Comparison of ENCODE assay signal across 9 mouse cellular contexts in genomic region chr13:20472301-20472831, GRCm38 (mm10).
A peak's percentile ranks its signal among the peaks of the same experiment; 100 is the strongest.
DNase-seq lines count a peak whose midpoint lies in the region; ATAC-seq lines count a peak whose summit lies in the region.
"Had no signal": no experiment of that assay in that cellular context is flagged by ENCODE, and none has a peak within 500 bp of the region (broad histone marks: within the 10 kb centered on the region; RNA-seq: fewer than 3 reads in every experiment).

No protein-coding gene starts in this region.

- H3K4me3 ChIP-seq in embryonic facial prominence, embryonic 10.5 days = 0 out of 2 replicates have a peak overlapping the region, but pooled peaks have one; percentile 11
- H3K4me3 ChIP-seq in hindbrain, embryonic 16.5 days (ENCODE audit: low read length) = peak overlapping the region; percentile 50
- H3K4me3 ChIP-seq in neural tube, embryonic 13.5 days = peak overlapping the region; percentile 54
- H3K4me3 ChIP-seq: liver, embryonic 13.5 days had no signal

- no peaks in the 10 kb centered on the region for H3K36me3 ChIP-seq in embryonic facial prominence, embryonic 10.5 days (replicated peaks)
- no peaks in the 10 kb centered on the region for H3K36me3 ChIP-seq in hindbrain, embryonic 16.5 days (ENCODE audit: control insufficient read depth, insufficient read depth, low read length)
- no peaks in the 10 kb centered on the region for H3K36me3 ChIP-seq in neural tube, embryonic 13.5 days
- H3K36me3 ChIP-seq: liver, embryonic 13.5 days had no signal

- H3K9ac ChIP-seq in hindbrain, embryonic 16.5 days (ENCODE audit: low read depth, low read length) = peak overlapping the region; percentile 58
- H3K9ac ChIP-seq in neural tube, embryonic 13.5 days = peak overlapping the region; percentile 72
- H3K9ac ChIP-seq: liver, embryonic 13.5 days had no signal

- ATAC-seq in frontal cortex, adult (ENCODE audit: low TSS enrichment) = peak; percentile 49
- ATAC-seq in hindbrain, embryonic 16.5 days = peak; percentile 72
- ATAC-seq in neural tube, embryonic 13.5 days (ENCODE audit: low read depth) = peak; percentile 86

- WGBS in embryonic facial prominence, embryonic 10.5 days = 56% methylated on average over 10 of the region's 10 CpGs
- WGBS in hindbrain, embryonic 16.5 days = 18% methylated on average over 10 of the region's 10 CpGs
- 16% methylated on average over 10 of the region's 10 CpGs for WGBS in neural tube, embryonic 13.5 days

- no peak overlapping the region for H3K27ac ChIP-seq in embryonic facial prominence, embryonic 10.5 days (replicated peaks)
- peak overlapping the region; percentile 84 for H3K27ac ChIP-seq in hindbrain, embryonic 16.5 days (ENCODE audit: low read depth, low read length)
- H3K27ac ChIP-seq in neural tube, embryonic 13.5 days (replicated peaks) = peak overlapping the region; percentile 90
- H3K27ac ChIP-seq: liver, embryonic 13.5 days had no signal

- no peaks in the 10 kb centered on the region for H3K27me3 ChIP-seq in embryonic facial prominence, embryonic 10.5 days (replicated peaks; ENCODE audit: low read depth, poor library complexity, severe bottlenecking)
- no peaks in the 10 kb centered on the region for H3K27me3 ChIP-seq in hindbrain, embryonic 16.5 days (replicated peaks; ENCODE audit: control insufficient read depth, insufficient read depth, low read length)
- H3K27me3 ChIP-seq in neural tube, embryonic 13.5 days = no peaks in the 10 kb centered on the region
- H3K27me3 ChIP-seq: liver, embryonic 13.5 days had no signal

- no peaks in the 10 kb centered on the region for H3K9me3 ChIP-seq in embryonic facial prominence, embryonic 10.5 days
- H3K9me3 ChIP-seq in hindbrain, embryonic 16.5 days (ENCODE audit: control insufficient read depth, low read length) = no peaks in the 10 kb centered on the region
- no peaks in the 10 kb centered on the region for H3K9me3 ChIP-seq in neural tube, embryonic 13.5 days
- H3K9me3 ChIP-seq: liver, embryonic 13.5 days had no signal

- peaks cover 16% of the 10 kb centered on the region for H3K4me1 ChIP-seq in embryonic facial prominence, embryonic 10.5 days
- peaks cover 9% of the 10 kb centered on the region for H3K4me1 ChIP-seq in hindbrain, embryonic 16.5 days (ENCODE audit: control insufficient read depth, insufficient read depth, low read depth, low read length)
- peaks cover 52% of the 10 kb centered on the region for H3K4me1 ChIP-seq in neural tube, embryonic 13.5 days (replicated peaks)
- H3K4me1 ChIP-seq: liver, embryonic 13.5 days had no signal

- no peak for DNase-seq in frontal cortex, postnatal 25 days (ENCODE audit: low spot score in 2 of 2)
- DNase-seq in embryonic facial prominence, embryonic 10.5 days (ENCODE audit: low spot score) = no peak
- DNase-seq in kidney, postnatal 14 days = no peak
- no peak for DNase-seq in kidney, adult 18-20 months
- no peak for DNase-seq in urinary bladder, postnatal 4 days (ENCODE audit: low spot score in 2 of 2)

- peak overlapping the region; percentile 60 for H3K4me2 ChIP-seq in hindbrain, embryonic 16.5 days (ENCODE audit: low read length)
- H3K4me2 ChIP-seq in neural tube, embryonic 13.5 days = peak overlapping the region; percentile 77
- H3K4me2 ChIP-seq: liver, embryonic 13.5 days had no signal
